Mouse (Mus musculus): Measurements from ENCODE around the gene Trmt2a. TPM values are rescaled to one million over a fixed set of nuclear protein-coding genes. Genes with fewer than 3 reads are reported as not detected.
A peak's percentile ranks its signal among the peaks of the same experiment; 100 is the strongest.
"Not testable (repeated sequence)": the region's sequence is repeated elsewhere in the genome, so short reads cannot be mapped to it uniquely, and the experiment has no call there.

Gene Trmt2a
- total RNA-seq, 2 experiments from 2014 or later = 16.1 to 19.8 TPM

- intact Hi-C loops (cut with DNase I) = no loop called here
- DNase-seq = no peak
Observed at GRCm38 (mm10) chr16:18275166-18275565, 26.7 kb downstream of the Trmt2a start.

DNA sequence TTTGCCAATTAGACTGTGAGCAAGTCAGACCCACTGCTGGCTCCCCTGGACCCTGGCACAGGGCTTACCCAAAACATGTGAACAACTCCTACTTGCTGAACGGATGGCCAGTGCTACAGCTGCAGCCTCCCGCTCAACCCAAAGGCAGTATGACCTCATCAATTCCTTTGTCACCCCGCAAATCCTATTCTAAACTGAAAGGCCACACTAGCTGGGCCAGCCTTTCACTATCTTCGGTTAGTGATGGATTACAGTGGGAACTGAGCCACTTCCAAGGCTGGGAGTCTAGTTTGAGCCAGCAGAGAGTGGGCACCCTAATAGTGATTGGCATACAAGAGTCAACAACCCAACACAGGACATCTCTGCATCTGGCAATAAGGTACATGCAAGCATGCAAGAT, 39.7 kb downstream of the Trmt2a start:
- DNase-seq = no peak
- intact Hi-C loops (cut with DNase I) = loop anchor here (2.0 kb wide), 1 partner anchor 39 kb away; the partner anchor contains the start of genes Ranbp1 and Trmt2a

DNA sequence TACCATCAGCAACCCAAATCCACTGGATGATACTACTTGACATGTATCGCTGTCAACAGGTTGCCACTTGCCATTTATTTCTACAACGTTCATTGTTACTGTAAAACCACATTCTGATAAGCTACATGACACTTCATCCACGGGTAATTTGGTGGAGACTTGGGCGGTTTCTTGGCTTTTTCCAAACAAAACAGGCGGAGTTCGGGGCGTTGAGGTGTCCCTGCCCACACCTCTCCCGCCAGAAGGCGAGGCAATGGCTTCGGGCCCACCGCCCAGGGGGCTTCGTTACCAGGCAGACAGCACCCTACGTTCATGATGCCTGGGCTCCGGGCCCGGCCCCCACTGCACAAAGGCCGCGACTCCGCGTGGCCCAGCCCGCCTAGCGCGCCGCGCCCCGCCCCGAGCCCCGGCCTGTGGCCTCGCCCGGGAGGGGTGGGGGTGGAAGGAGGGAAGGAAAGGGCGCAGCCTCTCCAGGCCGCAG, 40.1 kb downstream of the Trmt2a start:
- intact Hi-C loops (cut with DNase I) = loop anchor here (2.0 kb wide), 1 partner anchor 40 kb away; the partner anchor contains the start of genes Ranbp1 and Trmt2a
- no peak for DNase-seq

DNA sequence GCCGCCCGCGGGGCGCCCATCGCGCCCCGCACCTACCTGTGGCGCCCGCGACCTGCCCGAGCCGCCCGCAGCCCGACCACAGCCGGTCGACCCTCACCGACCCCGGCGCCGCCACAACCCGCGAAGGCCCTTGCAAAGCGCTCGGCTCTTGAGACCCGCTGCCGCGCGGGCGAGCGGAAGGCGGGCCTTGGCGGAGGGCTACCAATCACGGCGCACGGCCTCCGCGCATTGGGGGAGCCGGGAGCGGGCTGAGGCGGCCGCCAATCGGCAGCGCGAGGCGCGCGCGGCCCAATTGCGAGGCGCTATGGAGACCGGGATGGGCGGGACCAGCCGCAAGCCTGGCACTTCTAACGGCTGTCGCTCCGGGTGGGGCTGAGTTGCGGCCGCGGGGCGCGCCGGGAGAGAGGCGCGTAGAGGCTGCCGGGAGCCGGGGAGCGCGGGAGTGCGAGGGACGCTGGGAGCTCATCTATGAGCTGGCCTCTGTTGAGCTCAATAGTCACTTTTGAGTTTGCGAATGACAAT, 40.6 kb downstream of the Trmt2a start, which contains the start of gene Dgcr8:
TSS of gene Dgcr8 (minus strand) at position 180 of the 522 bp plus-strand sequence.
- intact Hi-C loops (cut with DNase I) = loop anchor here (2.0 kb wide), 1 partner anchor 40 kb away; the partner anchor contains the start of genes Ranbp1 and Trmt2a
- peak; percentile 96 to 97 for DNase-seq

GRCm38 (mm10) chr16:18289614-18290013, 41.1 kb downstream of the Trmt2a start:
- DNase-seq = not testable (repeated sequence)
- intact Hi-C loops (cut with DNase I) = loop anchor here (2.0 kb wide), 1 partner anchor 41 kb away; the partner anchor contains the start of genes Ranbp1 and Trmt2a

Small RNAs within 50 kb of the gene (microRNA-seq; reads per million reads assigned to microRNA genes)
- 0 reads per million in 2 experiments for gene Gm24572 (ENCODE audit: borderline number of aligned reads in 2 of 2)
- gene Mir1306 (ENCODE audit: borderline number of aligned reads in 2 of 2) = 215 to 280 reads per million in 2 experiments

Other genes with a start within 250 kb of the Trmt2a start
- gene Dgcr6, start 195.8 kb upstream of the Trmt2a start, total RNA-seq (2021) = 10 to 100 TPM; 43.2 to 44.0 TPM
- gene Prodh, start 158.5 kb upstream of the Trmt2a start, total RNA-seq (2021) = 10 to 100 TPM; 23.6 to 28.4 TPM
- gene Rtn4r, start 121.0 kb upstream of the Trmt2a start, total RNA-seq (2021) = 1 to 10 TPM; 2.1 to 6.0 TPM
- not detected for gene Ccdc188, start 30.8 kb upstream of the Trmt2a start, total RNA-seq (2021)
- gene Zdhhc8, start 13.5 kb upstream of the Trmt2a start, total RNA-seq (2021) = 10 to 100 TPM; 19.7 to 21.5 TPM
- 10 to 100 TPM; 34.5 to 42.1 TPM for gene Ranbp1, start 53 bp downstream of the Trmt2a start, total RNA-seq (2021)
- gene Gm49776, start 9.6 kb downstream of the Trmt2a start, total RNA-seq (2021) = not detected
- 10 to 100 TPM; 12.7 to 14.6 TPM for gene Dgcr8, start 40.6 kb downstream of the Trmt2a start, total RNA-seq (2021)
- 100 to 1,000 TPM; 152 to 177 TPM for gene Tango2, start 99.4 kb downstream of the Trmt2a start, total RNA-seq (2021)
- 10 to 100 TPM; 21.1 to 25.6 TPM for gene Arvcf, start 99.5 kb downstream of the Trmt2a start, total RNA-seq (2021)
- gene Txnrd2, start 177.7 kb downstream of the Trmt2a start, total RNA-seq (2021) = 10 to 100 TPM; 41.0 to 42.8 TPM
- gene Comt, start 178.2 kb downstream of the Trmt2a start, total RNA-seq (2021) = 100 to 1,000 TPM; 130 to 150 TPM